In the genomic region with DNA sequence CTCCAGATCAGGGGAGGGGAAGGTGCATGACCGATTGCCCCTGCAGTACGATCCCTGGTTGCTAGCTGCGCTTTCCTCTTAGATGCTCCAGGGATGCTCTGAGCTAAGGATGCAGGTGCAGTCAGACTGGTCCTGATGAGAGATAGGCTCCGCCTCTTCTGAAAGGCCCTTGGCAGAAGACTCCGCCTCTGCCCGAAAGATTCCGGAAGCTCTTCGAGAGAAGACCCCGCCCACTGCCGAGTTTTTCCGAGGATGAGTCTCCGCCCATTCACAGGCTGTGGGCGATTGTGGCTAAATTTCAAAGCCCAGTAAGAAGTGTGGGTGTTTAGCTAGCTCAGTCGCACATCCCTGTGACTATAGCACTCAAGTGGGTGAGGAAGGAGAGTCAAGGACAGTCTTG, we compare ENCODE assay signal across 8 mouse cellular contexts. TPM values are rescaled to one million over a fixed set of nuclear protein-coding genes. Genes with fewer than 3 reads are reported as not detected.
DNase-seq lines count a peak whose midpoint lies in the region; ATAC-seq and TF ChIP-seq lines count a peak whose summit lies in the region.
"Not testable (repeated sequence)": the region's sequence is repeated elsewhere in the genome, so short reads cannot be mapped to it uniquely, and the experiment has no call there.

No protein-coding gene starts in this region.

- DNase-seq in CD4-positive, CD25-positive, alpha-beta regulatory T cell, adult 2 months (ENCODE audit: low read depth, low spot score), result peak; percentile 83
- DNase-seq in cerebellum, adult 11-12 months, result peak; percentile 87
- DNase-seq in heart, postnatal 0 days (ENCODE audit: low spot score), result peak; percentile 42
- peak; percentile 48 for DNase-seq in kidney, postnatal 10 days
- peak; percentile 67 for DNase-seq in limb, embryonic 14.5 days (ENCODE audit: low spot score)
- peak; percentile 88 for DNase-seq in midbrain, embryonic 14.5 days
- peak; percentile 32 for DNase-seq in skeletal muscle tissue, adult 2 months (ENCODE audit: low read depth, low spot score)

- not testable (repeated sequence) for H3K9ac ChIP-seq in forebrain, embryonic 15.5 days (replicated peaks); heart, postnatal 0 days (replicated peaks; ENCODE audit: low read depth, low read length); limb, embryonic 14.5 days (ENCODE audit: low read depth, low read length, severe bottlenecking); midbrain, embryonic 14.5 days (replicated peaks; ENCODE audit: low read length)

- peak overlapping the region; percentile 54 for H3K4me3 ChIP-seq in forebrain, embryonic 15.5 days
- H3K4me3 ChIP-seq in heart, postnatal 0 days (ENCODE audit: low read depth, low read length); limb, embryonic 14.5 days (replicated peaks; ENCODE audit: low read length): not testable (repeated sequence)
- H3K4me3 ChIP-seq in midbrain, embryonic 14.5 days (replicated peaks; ENCODE audit: low read depth, low read length), result peak overlapping the region; percentile 45

- H3K4me1 ChIP-seq in forebrain, embryonic 15.5 days; heart, postnatal 0 days (ENCODE audit: control insufficient read depth, insufficient read depth); limb, embryonic 14.5 days (ENCODE audit: control insufficient read depth, insufficient read depth, low read length); midbrain, embryonic 14.5 days (ENCODE audit: control insufficient read depth, insufficient read depth, low read length): not testable (repeated sequence)

- peak overlapping the region; percentile 26 for H3K4me2 ChIP-seq in forebrain, embryonic 15.5 days (replicated peaks)
- H3K4me2 ChIP-seq in heart, postnatal 0 days (ENCODE audit: low read depth, low read length); limb, embryonic 14.5 days (replicated peaks; ENCODE audit: low read depth, low read length, severe bottlenecking): not testable (repeated sequence)
- peak overlapping the region; percentile 48 for H3K4me2 ChIP-seq in midbrain, embryonic 14.5 days (ENCODE audit: low read length)

- under 1% methylated on average over 14 of the region's 14 CpGs for WGBS in forebrain, embryonic 15.5 days
- 7% methylated on average over 14 of the region's 14 CpGs for WGBS in heart, postnatal 0 days
- 3% methylated on average over 14 of the region's 14 CpGs for WGBS in limb, embryonic 14.5 days
- under 1% methylated on average over 14 of the region's 14 CpGs for whole genome bisulfite sequencing in midbrain, embryonic 14.5 days

- not testable (repeated sequence) for TF ChIP-seq CTCF in heart, postnatal 0 days (IDR thresholded peaks at IDR 0.05; ENCODE audit: low read depth)

- H3K36me3 ChIP-seq in forebrain, embryonic 15.5 days; heart, postnatal 0 days (replicated peaks; ENCODE audit: control insufficient read depth, insufficient read depth, low read length); limb, embryonic 14.5 days (ENCODE audit: control insufficient read depth, insufficient read depth, low read length); midbrain, embryonic 14.5 days (ENCODE audit: control insufficient read depth, insufficient read depth, low read length): not testable (repeated sequence)

- TF ChIP-seq EP300 in heart, postnatal 0 days (IDR thresholded peaks at IDR 0.05; ENCODE audit: low read depth), result not testable (repeated sequence)

- ATAC-seq in forebrain, embryonic 15.5 days (replicated peaks), result peak; percentile 80
- ATAC-seq in heart, postnatal 0 days (ENCODE audit: insufficient read depth, low read depth), result peak; percentile 47
- peak; percentile 36; the same call in 1 of the 2 replicates for ATAC-seq in limb, embryonic 14.5 days (ENCODE audit: low FRiP score, low read depth)
- ATAC-seq in midbrain, embryonic 14.5 days (ENCODE audit: low FRiP score, low TSS enrichment), result peak; percentile 77

- not testable (repeated sequence) for H3K27me3 ChIP-seq in forebrain, embryonic 15.5 days; heart, postnatal 0 days (ENCODE audit: control insufficient read depth, insufficient read depth, low read length); limb, embryonic 14.5 days (ENCODE audit: control insufficient read depth, insufficient read depth, low read length); midbrain, embryonic 14.5 days (ENCODE audit: control insufficient read depth, insufficient read depth, low read length)

- H3K27ac ChIP-seq in forebrain, embryonic 15.5 days (replicated peaks), result peak overlapping the region; percentile 96
- H3K27ac ChIP-seq in heart, postnatal 0 days (ENCODE audit: low read depth); limb, embryonic 14.5 days (replicated peaks; ENCODE audit: low read depth, low read length); midbrain, embryonic 14.5 days (replicated peaks; ENCODE audit: low read depth, low read length): not testable (repeated sequence)

- TF ChIP-seq POLR2A in limb, embryonic 14.5 days (IDR thresholded peaks at IDR 0.05; ENCODE audit: borderline replicate concordance, extremely low read depth, insufficient read depth, insufficient read length), result not testable (repeated sequence)

- H3K9me3 ChIP-seq in forebrain, embryonic 15.5 days; heart, postnatal 0 days (replicated peaks; ENCODE audit: control insufficient read depth, low read length); limb, embryonic 14.5 days (ENCODE audit: control insufficient read depth, low read length); midbrain, embryonic 14.5 days (ENCODE audit: control insufficient read depth, low read length): not testable (repeated sequence)

RNA-seq across cellular contexts. Expression of a gene that starts 2.6 kb away (rescaled TPM):
- polyA plus RNA-seq in forebrain, embryonic 15.5 days (2015; fragmentation: Nextera tagmentation; extraction: Ambion mirVana), result 13.3 and 13.9 TPM in 2 replicates
- total RNA-seq in heart, postnatal 0 days (2014; rRNA removed; ENCODE audit: low replicate concordance), result 16.3 and 18.4 TPM in 2 replicates
- 3.8 and 4.2 TPM in 2 replicates for polyA plus RNA-seq in heart, postnatal 0 days (2015; fragmentation: Nextera tagmentation; extraction: Ambion mirVana)
- polyA plus RNA-seq in limb, embryonic 14.5 days (2012; rRNA removed), result 29.0 and 29.9 TPM in 2 replicates
- polyA plus RNA-seq in limb, embryonic 14.5 days (2014; fragmentation: Nextera tagmentation; extraction: Ambion mirVana), result 14.2 and 15.9 TPM in 2 replicates
- polyA plus RNA-seq in midbrain, embryonic 14.5 days (2014; fragmentation: Nextera tagmentation; extraction: Ambion mirVana), result 14.4 and 18.3 TPM in 2 replicates

RNA-seq across cellular contexts. Expression of a gene that starts 57.4 kb away (rescaled TPM):
- polyA plus RNA-seq in forebrain, embryonic 15.5 days (2015; fragmentation: Nextera tagmentation; extraction: Ambion mirVana), result 236 TPM in 2 replicates
- 3.5 and 13.4 TPM in 2 replicates for total RNA-seq in heart, postnatal 0 days (2014; rRNA removed; ENCODE audit: low replicate concordance)
- polyA plus RNA-seq in heart, postnatal 0 days (2015; fragmentation: Nextera tagmentation; extraction: Ambion mirVana), result 3.2 and 4.7 TPM in 2 replicates
- 15.3 and 17.5 TPM in 2 replicates for polyA plus RNA-seq in limb, embryonic 14.5 days (2012; rRNA removed)
- polyA plus RNA-seq in limb, embryonic 14.5 days (2014; fragmentation: Nextera tagmentation; extraction: Ambion mirVana), result 13.9 and 20.8 TPM in 2 replicates
- 169 and 199 TPM in 2 replicates for polyA plus RNA-seq in midbrain, embryonic 14.5 days (2014; fragmentation: Nextera tagmentation; extraction: Ambion mirVana)

Comparison
In these comparisons a context has a peak if more than half of its experiments do, and no peak if none do; other contexts are left out.
1. DNase-seq: peak in every context shown above with its lines; median percentile 88 in midbrain, embryonic 14.5 days; 87 in cerebellum, adult 11-12 months; 83 in CD4-positive, CD25-positive, alpha-beta regulatory T cell, adult 2 months; 67 in limb, embryonic 14.5 days; 48 in kidney, postnatal 10 days; 42 in heart, postnatal 0 days; 32 in skeletal muscle tissue, adult 2 months.